Mouse (Mus musculus): ENCODE data around the gene Rhoh. TPM values are rescaled to one million over a fixed set of nuclear protein-coding genes. Genes with fewer than 3 reads are reported as not detected.

Rhoh gene
- total RNA-seq, 2 experiments from 2014 or later: 0.69 to 1.1 TPM

DNA sequence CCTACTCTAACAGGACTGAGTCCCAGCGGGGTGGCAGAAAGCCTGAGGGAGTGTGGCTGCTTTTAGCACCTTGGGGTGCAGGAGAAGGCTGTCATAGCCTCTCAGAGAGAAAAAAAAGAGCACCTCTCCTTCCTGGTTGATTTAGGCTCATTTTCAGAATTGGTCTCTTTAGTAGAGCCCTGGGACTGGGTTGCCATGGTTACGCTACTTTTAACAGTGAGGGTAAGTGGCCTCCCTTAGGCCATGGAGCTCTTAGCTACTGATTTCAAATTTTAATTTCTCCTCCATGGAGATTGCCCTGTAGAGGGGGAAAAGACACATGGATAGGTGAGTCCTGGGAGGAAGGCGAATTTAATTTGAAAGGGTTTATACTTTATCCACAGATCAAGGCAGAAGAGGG is 57.6 kb downstream of the Rhoh start:
- intact Hi-C loops (cut with DNase I): no loop called here
- no peak for DNase-seq (ENCODE audit: low spot score in 2 of 2)

DNA sequence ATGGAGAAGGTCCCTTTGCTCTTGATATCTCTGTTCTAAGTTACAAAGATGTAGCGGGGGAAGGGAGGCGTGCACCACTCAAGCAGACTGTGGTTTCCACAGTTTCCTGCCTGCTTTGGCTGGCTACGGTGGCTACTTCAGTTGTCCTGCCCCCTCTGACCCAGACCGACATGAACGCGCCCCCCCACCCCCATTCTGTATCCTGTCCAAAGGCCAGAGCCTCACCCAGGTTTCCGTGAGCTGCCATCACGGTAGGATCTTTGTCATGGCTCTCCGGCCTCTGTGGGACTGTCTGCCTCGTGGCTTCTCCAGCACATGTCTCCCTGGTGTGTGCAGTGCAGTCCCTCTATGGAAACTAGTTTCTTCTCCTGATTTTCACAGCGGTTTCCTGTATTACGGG is 58.3 kb downstream of the Rhoh start:
- no peak for DNase-seq (ENCODE audit: low spot score in 2 of 2)
- intact Hi-C loops (cut with DNase I): no loop called here

GRCm38 (mm10) chr5:65919904-65920303 is 58.9 kb downstream of the Rhoh start:
- intact Hi-C loops (cut with DNase I): no loop called here

GRCm38 (mm10) chr5:65920701-65921426 is 59.9 kb downstream of the Rhoh start:
- DNase-seq (ENCODE audit: low spot score in 2 of 2): peak in 1 of 2 experiments; percentile 2
- intact Hi-C loops (cut with DNase I): no loop called here

More at GRCm38 (mm10) chr5:65919904-65920303, 58.9 kb downstream of the Rhoh start:
- no peak for DNase-seq (ENCODE audit: low spot score in 2 of 2)

DNA sequence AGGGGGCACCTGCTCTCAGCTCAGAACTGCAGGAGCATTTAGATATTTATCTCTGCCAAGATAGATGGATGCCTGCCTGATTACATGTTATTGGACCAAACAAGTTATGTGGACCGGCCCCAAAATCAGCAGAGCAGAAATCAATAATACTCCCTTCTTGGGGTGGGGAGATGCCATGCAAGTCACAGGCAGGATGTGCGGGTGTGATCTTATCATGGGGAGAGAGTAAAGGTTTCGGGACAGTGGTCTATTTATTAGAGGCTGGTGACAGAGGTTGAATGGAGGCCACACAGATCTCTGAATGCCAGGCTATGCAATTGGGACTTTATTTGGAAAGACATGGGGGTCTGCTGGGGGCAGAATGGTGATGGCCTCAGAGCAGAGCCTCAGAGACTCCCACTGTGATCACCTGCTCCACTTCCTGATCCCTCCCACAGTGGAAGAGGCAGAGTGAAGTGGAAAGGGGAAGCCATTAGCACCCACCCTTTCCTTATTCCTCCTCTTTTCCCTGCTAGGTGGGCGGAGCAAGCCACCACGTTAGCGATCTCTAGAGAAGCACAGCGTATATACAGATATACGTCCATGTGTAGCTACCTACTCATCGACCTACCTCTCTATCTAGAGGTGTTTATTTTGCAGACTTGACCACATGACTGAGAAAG is 60.6 kb downstream of the Rhoh start:
- intact Hi-C loops (cut with DNase I): no loop called here
- no peak for DNase-seq (ENCODE audit: low spot score in 2 of 2)

DNA sequence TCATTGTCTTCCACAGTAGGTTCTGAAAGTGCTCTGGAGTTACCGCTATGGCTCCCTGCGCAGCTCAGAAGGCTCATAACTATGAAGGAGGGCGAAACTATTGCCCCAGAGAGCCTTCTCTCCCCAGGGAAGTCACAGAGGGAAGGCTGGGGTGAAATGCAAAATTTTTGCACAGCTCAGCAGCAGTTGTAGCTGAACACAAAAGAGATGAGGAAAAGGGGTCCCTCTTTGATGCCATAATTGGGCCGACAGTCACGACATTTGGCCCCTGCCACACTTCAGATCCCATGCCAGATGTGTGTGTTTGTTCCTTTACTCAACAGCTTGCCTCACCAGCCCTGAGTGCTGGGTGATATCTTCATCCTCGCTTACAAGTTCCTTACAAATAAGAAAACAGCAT is 65.7 kb downstream of the Rhoh start:
- DNase-seq (ENCODE audit: low spot score in 2 of 2): no peak
- intact Hi-C loops (cut with DNase I): no loop called here

DNA sequence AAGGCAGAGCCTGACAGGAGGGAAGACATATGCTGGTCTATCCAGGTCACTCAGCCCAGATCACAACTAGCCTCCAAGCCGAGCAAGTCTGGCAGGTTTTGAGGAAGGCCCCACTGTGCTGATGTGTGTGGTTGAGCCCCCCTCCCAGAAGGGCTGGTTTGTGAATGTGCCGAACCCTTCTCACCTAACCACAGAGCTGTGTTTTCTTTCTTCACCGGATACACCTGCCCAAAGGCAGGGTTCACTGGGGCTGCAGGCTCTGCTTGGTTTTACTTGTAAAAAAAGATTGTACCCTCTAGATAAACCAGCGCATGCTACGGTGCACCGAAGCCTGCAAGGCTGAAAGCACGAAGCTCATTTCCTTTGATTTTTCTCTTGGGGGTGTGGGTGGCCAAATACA is 68.1 kb downstream of the Rhoh start:
- DNase-seq (ENCODE audit: low spot score in 2 of 2): no peak
- intact Hi-C loops (cut with DNase I): no loop called here

DNA sequence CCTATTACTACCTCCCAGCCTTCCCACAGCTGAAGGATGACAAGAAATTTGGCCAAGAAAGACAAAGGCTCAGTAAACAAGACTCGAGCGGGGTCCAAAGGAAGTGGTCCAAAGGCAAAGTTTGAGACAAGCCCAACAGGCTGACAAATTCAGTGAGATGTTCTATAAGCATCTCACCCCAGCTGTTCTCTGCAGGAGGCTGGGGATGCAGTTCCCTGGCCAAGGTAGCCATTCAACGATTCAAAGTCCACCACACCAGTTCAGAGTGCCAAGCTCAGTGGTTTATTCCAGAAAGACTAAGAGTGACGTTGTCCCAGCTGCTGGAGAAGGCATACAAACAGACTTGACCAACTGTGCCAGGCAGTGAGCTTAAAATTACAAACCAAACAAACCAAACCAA is 69.2 kb downstream of the Rhoh start:
- DNase-seq (ENCODE audit: low spot score in 2 of 2): no peak
- intact Hi-C loops (cut with DNase I): no loop called here

DNA sequence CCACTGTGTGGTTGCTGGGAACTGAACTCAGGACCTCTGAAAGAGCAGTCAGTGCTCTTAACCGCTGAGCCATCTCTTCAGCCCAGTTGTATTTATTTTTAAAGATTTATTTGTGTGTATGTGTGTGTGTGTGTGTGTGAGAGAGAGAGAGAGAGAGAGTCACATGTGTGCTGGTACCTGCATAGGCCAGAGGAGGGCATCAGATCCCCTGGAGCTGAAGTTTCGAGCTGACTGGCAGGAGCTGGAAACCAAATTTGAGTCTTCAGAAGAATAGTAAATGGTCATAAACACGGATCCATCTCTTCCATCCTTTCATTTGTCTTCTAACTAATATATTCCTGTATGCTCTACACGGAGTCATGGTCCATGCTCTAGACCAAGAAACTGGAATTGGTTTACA is 72.2 kb downstream of the Rhoh start:
- intact Hi-C loops (cut with DNase I): no loop called here
- no peak for DNase-seq (ENCODE audit: low spot score in 2 of 2)

DNA sequence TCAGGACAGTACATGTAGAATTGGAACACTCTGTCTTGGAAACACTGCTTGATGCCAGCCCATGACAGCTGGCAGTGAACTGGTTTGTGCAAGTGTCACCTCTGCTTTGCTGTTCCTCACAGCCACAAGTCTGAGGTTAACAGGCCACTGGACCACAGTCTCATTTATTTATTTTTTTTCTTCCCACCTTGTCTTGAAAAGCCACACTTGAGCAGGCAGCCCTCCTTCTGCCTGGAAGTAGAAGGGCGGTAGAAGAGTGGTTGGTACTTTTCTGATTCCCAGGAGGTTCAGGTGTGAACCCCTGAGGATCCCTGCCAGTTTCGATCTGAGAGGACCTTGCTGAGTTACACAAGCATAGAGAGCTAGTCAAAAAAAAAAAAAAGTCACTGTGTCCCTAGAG is 72.8 kb downstream of the Rhoh start:
- intact Hi-C loops (cut with DNase I): no loop called here
- no peak for DNase-seq (ENCODE audit: low spot score in 2 of 2)

- intact Hi-C loops (cut with DNase I): no loop called here
Measured at GRCm38 (mm10) chr5:65934783-65935182, 73.8 kb downstream of the Rhoh start, which contains the start of gene Chrna9. Gene Chrna9, plus strand, starts transcription at chr5:65934921.

DNA sequence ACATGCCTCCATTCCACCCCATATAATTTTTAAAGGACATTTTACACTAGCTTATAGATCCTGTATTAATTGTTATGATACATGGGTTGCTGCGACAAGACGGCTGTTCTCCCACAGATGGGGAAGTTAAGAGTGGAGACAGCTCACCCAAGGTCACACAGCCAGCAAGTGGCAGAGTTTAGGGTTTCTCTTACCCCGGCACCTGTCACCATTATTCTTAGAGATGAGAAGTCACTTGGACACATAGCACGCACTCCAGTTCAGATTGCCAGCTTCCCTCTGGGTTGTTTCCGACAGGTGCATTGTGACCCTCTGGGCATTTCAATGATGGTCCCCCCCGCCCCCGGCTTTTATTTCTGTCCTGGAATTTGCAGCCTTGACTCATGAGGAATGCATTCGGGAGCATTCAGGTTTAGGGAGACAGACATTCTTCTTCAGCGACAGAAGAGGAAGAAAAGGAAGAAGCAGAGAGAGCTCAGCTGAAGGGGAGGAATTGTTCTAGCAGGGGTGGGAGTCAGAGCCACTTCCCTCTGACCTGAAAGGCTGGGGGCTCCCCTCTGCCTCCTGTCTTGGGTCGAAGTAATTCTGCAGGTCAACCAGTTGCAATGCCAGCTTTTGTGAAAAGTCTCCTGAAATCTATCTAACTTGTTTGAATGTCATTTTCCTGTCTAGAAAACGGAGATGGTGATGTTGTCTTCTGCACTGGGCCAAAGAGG is 76.2 kb downstream of the Rhoh start:
- DNase-seq (ENCODE audit: low spot score in 2 of 2): no peak
- intact Hi-C loops (cut with DNase I): no loop called here

More at GRCm38 (mm10) chr5:65934783-65935182, 73.8 kb downstream of the Rhoh start, which contains the start of gene Chrna9:
- DNase-seq (ENCODE audit: low spot score in 2 of 2): no peak

GRCm38 (mm10) chr5:65937998-65938715 is 77.1 kb downstream of the Rhoh start:
- DNase-seq (ENCODE audit: low spot score in 2 of 2): peak; percentile 77 to 87
- intact Hi-C loops (cut with DNase I): loop anchor here (1.0 to 2.0 kb wide), 2 partner anchors 115 to 174 kb away; no protein-coding TSS in a partner anchor

GRCm38 (mm10) chr5:65941145-65941544 is 80.1 kb downstream of the Rhoh start:
- no peak for DNase-seq (ENCODE audit: low spot score in 2 of 2)
- intact Hi-C loops (cut with DNase I): no loop called here

Other genes starting within 250 kb of the Rhoh start
- gene Pds5a, start 162.9 kb upstream of the Rhoh start, total RNA-seq (2021): 10 to 100 TPM; 82.4 to 82.9 TPM
- 10 to 100 TPM in 1 of 2 experiments, 1 to 10 TPM in 1; 8.3 to 10.5 TPM for gene N4bp2, start 97.7 kb upstream of the Rhoh start, total RNA-seq (2021)
- gene Chrna9, start 73.7 kb downstream of the Rhoh start, total RNA-seq (2021): not detected
- not detected for gene 9130230L23Rik, start 143.1 kb downstream of the Rhoh start, total RNA-seq (2021)